Mouse (Mus musculus): ENCODE results near the gene Camta2. TPM values are rescaled to one million over a fixed set of nuclear protein-coding genes. Genes with fewer than 3 reads are reported as not detected.

Camta2 gene
- polyA plus RNA-seq, 1 experiment: 0.30 TPM

- Histone ChIP-seq H3K4me3 (replicated peaks) (peak within 1 kb of the TSS; percentile 86), H3K27me3 (ENCODE audit: control insufficient read depth) (peaks cover 25% of the 10 kb centered on the region), H3K4me1 (ENCODE audit: control insufficient read depth) (peaks cover 24% of the 10 kb centered on the region), H3K36me3 (ENCODE audit: control insufficient read depth) (peaks cover 15% of the 10 kb centered on the region; the same call in 1 of the 2 replicates), H3K9me3 (ENCODE audit: control insufficient read depth, low read length) (no peaks in the 10 kb centered on the region)
- TF ChIP-seq TAL1 (IDR thresholded peaks at IDR 0.05; ENCODE audit: low read length): no peak
- TF ChIP-seq GATA1 (IDR thresholded peaks at IDR 0.05; ENCODE audit: low read length): no peak
Measured at GRCm38 (mm10) chr11:70699722-70700556, 12.0 kb upstream of the Camta2 start, which contains the start of the genes Inca1 and Kif1c. Gene Inca1, minus strand, starts transcription at chr11:70700155. Gene Kif1c, plus strand, starts transcription at chr11:70700548.

DNA sequence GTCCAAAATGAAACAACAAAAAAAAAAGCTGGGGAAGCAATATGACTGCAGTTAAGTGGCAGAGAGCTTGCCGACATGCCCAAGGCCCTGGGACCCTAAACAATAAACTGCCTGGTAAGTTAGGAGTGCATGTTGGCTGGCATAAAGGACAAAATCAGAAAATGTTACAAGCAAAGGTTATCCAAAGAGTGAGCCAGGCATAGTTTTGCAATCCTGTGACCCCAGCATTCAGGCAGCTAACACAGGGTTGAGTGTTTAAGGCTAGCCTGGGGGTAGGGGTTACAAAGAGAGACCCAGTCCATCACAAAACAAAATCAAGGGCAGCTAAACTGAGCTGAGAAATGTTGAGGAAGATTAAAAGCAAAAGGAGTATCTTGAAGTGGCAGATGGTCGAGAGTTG lies 11.1 kb upstream of the Camta2 start:
- Histone ChIP-seq H3K4me3 (replicated peaks) (no peak overlapping the region), H3K36me3 (ENCODE audit: control insufficient read depth) (peaks cover 6% of the 10 kb centered on the region; the same call in 1 of the 2 replicates), H3K27me3 (ENCODE audit: control insufficient read depth) (peaks cover 29% of the 10 kb centered on the region), H3K4me1 (ENCODE audit: control insufficient read depth) (peaks cover 24% of the 10 kb centered on the region), H3K9me3 (ENCODE audit: control insufficient read depth, low read length) (no peaks in the 10 kb centered on the region)
- TF ChIP-seq TAL1 (IDR thresholded peaks at IDR 0.05; ENCODE audit: low read length) (no peak), GATA1 (IDR thresholded peaks at IDR 0.05; ENCODE audit: low read length) (no peak)

DNA sequence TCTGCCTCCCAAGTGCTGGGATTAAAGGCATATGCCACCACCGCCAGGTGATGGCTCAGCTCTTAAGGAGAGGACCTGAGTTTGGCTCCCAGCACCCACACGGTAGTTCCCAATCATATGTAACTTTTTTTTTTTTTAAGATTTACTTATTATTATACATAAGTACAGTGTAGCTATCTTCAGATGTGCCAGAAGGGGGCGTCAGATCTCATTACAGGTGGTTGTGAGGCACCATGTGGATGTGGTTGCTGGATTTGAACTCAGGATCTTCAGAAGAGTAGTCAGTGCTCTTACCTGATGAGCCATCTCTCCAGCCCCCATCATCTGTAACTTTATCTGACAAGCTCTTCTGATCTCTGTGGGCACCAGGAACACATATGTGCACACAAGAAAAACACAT lies 9.5 kb upstream of the Camta2 start:
- H3K36me3 ChIP-seq (ENCODE audit: control insufficient read depth): no peaks in the 10 kb centered on the region
- TF ChIP-seq GATA1 (IDR thresholded peaks at IDR 0.05; ENCODE audit: low read length): no peak
- TF ChIP-seq TAL1 (IDR thresholded peaks at IDR 0.05; ENCODE audit: low read length): no peak
- no peaks in the 10 kb centered on the region for H3K9me3 ChIP-seq (ENCODE audit: control insufficient read depth, low read length)
- peaks cover 40% of the 10 kb centered on the region for H3K27me3 ChIP-seq (ENCODE audit: control insufficient read depth)
- no peak overlapping the region for H3K4me3 ChIP-seq (replicated peaks)
- peaks cover 21% of the 10 kb centered on the region for H3K4me1 ChIP-seq (ENCODE audit: control insufficient read depth)

GRCm38 (mm10) chr11:70693504-70693903 lies 5.6 kb upstream of the Camta2 start:
- Histone ChIP-seq H3K27me3 (ENCODE audit: control insufficient read depth) (peaks cover 46% of the 10 kb centered on the region), H3K36me3 (ENCODE audit: control insufficient read depth) (no peaks in the 10 kb centered on the region), H3K4me1 (ENCODE audit: control insufficient read depth) (peaks cover under 1% of the 10 kb centered on the region), H3K4me3 (replicated peaks) (no peak overlapping the region), H3K9me3 (ENCODE audit: control insufficient read depth, low read length) (no peaks in the 10 kb centered on the region)
- TF ChIP-seq GATA1 (IDR thresholded peaks at IDR 0.05; ENCODE audit: low read length): no peak
- TF ChIP-seq TAL1 (IDR thresholded peaks at IDR 0.05; ENCODE audit: low read length): no peak

DNA sequence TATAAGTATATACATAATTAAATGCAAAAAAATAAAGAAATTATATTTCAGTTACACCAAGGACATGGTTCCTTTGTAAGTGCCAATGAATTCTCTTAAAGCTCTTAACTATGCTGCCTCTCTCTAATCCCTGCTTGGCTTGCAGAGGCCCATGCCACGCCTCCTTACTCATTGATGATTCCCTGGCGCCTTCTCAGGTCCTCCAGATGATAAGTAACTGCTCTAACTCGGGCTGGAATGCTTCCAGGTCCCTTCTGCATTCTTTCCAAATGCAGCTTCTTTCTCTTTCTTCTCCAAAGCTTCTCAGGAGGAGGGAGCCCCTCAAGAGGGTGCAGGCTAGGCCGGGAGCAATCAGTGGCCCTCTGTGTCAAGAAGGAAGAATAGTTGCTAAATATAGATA lies 1.7 kb upstream of the Camta2 start:
- no peaks in the 10 kb centered on the region for H3K9me3 ChIP-seq (ENCODE audit: control insufficient read depth, low read length)
- peaks cover 20% of the 10 kb centered on the region for H3K4me1 ChIP-seq (ENCODE audit: control insufficient read depth)
- peaks cover 36% of the 10 kb centered on the region for H3K27me3 ChIP-seq (ENCODE audit: control insufficient read depth)
- H3K4me3 ChIP-seq (replicated peaks): no peak overlapping the region
- peaks cover 4% of the 10 kb centered on the region for H3K36me3 ChIP-seq (ENCODE audit: control insufficient read depth)
- TF ChIP-seq TAL1 (IDR thresholded peaks at IDR 0.05; ENCODE audit: low read length) (no peak), GATA1 (IDR thresholded peaks at IDR 0.05; ENCODE audit: low read length) (no peak)

GRCm38 (mm10) chr11:70688372-70688771 lies 467 bp upstream of the Camta2 start:
- no peak for TF ChIP-seq TAL1 (IDR thresholded peaks at IDR 0.05; ENCODE audit: low read length)
- no peak for TF ChIP-seq GATA1 (IDR thresholded peaks at IDR 0.05; ENCODE audit: low read length)
- Histone ChIP-seq H3K4me3 (replicated peaks) (peak overlapping the region; percentile 76), H3K27me3 (ENCODE audit: control insufficient read depth) (peaks cover 25% of the 10 kb centered on the region), H3K36me3 (ENCODE audit: control insufficient read depth) (peaks cover 9% of the 10 kb centered on the region), H3K9me3 (ENCODE audit: control insufficient read depth, low read length) (no peaks in the 10 kb centered on the region), H3K4me1 (ENCODE audit: control insufficient read depth) (peaks cover 20% of the 10 kb centered on the region)

DNA sequence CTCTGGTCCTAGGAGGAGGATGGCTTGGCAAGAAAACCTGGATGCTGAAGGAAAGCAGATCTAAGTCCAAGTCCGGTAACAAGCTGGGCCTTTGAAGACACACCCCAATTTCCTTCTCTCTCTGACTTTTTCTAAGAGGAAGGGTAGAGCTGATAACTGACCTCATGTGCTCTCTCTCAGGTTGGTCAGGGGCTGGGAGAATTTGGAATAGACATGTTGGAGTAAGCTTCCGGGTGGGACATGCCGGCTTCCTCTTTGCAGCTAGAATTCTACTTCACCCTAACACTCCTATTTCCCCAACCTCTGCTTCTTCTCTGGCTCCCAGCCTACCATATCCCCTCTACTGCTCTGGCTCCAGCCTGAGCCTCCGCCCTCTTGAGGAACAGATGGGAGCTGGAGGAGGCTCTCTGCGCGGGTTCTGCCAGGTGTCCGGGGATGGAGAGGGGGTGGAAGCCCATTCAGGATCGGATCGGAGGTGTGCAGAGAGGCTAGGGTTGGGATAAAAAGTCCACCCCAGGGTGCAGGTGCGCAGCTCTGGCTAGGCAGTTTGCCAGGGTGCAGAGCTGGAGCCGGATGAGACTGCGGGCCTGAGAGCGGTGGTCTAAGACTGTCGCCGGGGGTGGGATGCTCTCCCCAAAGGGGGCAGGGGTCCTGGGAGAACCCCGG lies 871 bp downstream of the Camta2 start:
- H3K9me3 ChIP-seq (ENCODE audit: control insufficient read depth, low read length): no peaks in the 10 kb centered on the region
- peak overlapping the region; percentile 76 for H3K4me3 ChIP-seq (replicated peaks)
- H3K4me1 ChIP-seq (ENCODE audit: control insufficient read depth): peaks cover 20% of the 10 kb centered on the region
- peaks cover 20% of the 10 kb centered on the region for H3K27me3 ChIP-seq (ENCODE audit: control insufficient read depth)
- TF ChIP-seq GATA1 (IDR thresholded peaks at IDR 0.05; ENCODE audit: low read length) (no peak), TAL1 (IDR thresholded peaks at IDR 0.05; ENCODE audit: low read length) (no peak)
- H3K36me3 ChIP-seq (ENCODE audit: control insufficient read depth): peaks cover 20% of the 10 kb centered on the region

DNA sequence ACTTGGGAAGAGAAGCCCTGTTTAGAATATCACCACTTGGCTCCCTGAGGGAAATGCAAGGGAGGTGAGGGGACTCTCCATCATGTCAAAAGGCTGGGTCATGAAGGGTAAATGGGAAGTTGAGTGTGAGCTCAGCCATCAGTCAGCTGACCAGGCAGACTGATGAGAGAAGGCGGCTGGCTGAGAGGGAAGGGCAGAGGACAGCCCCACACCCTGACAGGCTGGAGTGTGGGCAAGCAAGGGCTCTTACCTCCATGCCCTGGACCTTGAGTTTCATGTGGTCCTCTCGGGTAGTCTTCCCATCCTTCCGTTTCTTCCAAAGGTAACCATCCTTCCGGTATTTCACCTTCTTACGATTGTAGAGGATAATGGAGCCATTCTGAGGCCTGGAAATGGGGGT lies 4.3 kb downstream of the Camta2 start:
- peaks cover 34% of the 10 kb centered on the region for H3K36me3 ChIP-seq (ENCODE audit: control insufficient read depth)
- H3K9me3 ChIP-seq (ENCODE audit: control insufficient read depth, low read length): no peaks in the 10 kb centered on the region
- no peak overlapping the region for H3K4me3 ChIP-seq (replicated peaks)
- TF ChIP-seq GATA1 (IDR thresholded peaks at IDR 0.05; ENCODE audit: low read length) (no peak), TAL1 (IDR thresholded peaks at IDR 0.05; ENCODE audit: low read length) (no peak)
- H3K4me1 ChIP-seq (ENCODE audit: control insufficient read depth): peaks cover 21% of the 10 kb centered on the region
- peaks cover 6% of the 10 kb centered on the region for H3K27me3 ChIP-seq (ENCODE audit: control insufficient read depth)

DNA sequence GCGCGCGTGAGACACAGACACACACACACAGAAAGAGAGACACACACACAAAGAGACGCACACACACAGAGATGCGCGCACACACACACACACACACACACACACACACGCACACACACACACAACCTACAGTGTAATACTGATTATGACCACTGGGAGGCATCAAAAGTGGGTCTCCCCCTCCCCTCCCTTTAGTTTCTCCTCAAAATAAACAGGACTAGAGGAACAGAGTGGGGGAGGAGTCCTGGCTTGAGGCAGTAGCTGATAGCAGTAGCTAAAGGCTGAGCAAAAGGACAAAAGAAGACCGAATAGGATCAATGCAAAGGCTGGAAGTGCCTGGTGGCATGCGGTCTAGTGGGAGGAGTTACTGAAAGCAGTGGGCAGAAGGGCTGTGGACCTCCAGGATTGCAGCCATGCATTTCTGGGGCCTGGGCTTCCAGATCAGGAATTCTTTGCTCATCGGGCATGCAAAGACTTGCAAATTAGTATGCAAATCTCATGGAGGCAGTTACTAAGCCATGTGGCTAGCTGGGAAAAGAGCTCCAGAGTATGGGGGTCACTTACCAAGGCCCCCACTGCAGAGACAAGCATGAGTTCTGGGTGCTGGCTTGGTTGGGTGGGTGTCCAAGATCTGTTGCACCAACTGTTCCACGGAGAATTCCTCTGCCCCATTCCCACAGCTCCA lies 5.9 kb downstream of the Camta2 start:
- Histone ChIP-seq H3K36me3 (ENCODE audit: control insufficient read depth) (peaks cover 34% of the 10 kb centered on the region), H3K4me1 (ENCODE audit: control insufficient read depth) (peaks cover 11% of the 10 kb centered on the region), H3K9me3 (ENCODE audit: control insufficient read depth, low read length) (no peaks in the 10 kb centered on the region), H3K27me3 (ENCODE audit: control insufficient read depth) (no peaks in the 10 kb centered on the region), H3K4me3 (replicated peaks) (no peak overlapping the region)
- TF ChIP-seq GATA1 (IDR thresholded peaks at IDR 0.05; ENCODE audit: low read length): no peak
- TF ChIP-seq TAL1 (IDR thresholded peaks at IDR 0.05; ENCODE audit: low read length): no peak

All from erythroblast, embryonic 14.5 days (primary cell).